Mouse (Mus musculus) right cerebral cortex, postnatal 4 days (tissue): ENCODE data around the gene Spty2d1.

Experiments
- DNase-seq: peaks from one replicate; pipeline ENCODE4 v3.0.0-alpha.2; 2022

Gene Spty2d1

DNA sequence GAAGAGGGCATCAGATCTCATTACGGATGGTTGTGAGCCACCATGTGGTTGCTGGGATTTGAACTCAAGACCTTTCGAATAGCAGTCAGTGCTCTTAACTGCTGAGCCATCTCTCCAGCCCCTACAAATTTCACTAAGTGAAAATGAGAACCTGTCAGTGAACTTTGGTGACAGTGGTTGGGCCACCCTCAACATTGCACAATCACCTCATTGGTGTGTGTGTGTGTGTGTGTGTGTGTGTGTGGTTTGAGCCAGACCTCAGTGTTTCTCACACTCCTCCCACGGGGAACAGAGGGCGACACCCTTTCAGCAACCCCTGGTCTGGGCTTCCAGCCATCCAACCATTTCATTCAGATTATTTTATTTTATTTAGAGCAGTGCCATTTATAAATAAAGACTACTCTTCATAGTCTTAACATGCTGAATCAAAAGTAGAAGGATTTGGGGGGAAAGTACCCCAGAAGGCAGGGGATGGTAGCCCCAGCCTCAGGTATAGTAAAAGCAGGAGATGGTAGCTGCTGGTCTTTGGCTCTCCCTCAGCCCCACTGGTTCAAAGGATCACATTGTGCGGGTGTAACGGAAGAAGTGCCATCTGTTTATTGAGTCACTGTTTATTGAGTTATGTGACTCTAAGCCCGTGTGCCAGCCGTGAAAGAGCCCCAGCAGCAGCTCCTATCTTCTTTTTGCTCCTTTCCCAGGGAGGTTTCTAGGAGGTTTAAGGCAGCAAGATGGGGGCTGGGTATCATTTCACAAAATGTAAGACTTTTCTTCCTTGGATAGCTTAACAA lies 22.3 kb downstream of the Spty2d1 start:
- DNase-seq = no peak

DNA sequence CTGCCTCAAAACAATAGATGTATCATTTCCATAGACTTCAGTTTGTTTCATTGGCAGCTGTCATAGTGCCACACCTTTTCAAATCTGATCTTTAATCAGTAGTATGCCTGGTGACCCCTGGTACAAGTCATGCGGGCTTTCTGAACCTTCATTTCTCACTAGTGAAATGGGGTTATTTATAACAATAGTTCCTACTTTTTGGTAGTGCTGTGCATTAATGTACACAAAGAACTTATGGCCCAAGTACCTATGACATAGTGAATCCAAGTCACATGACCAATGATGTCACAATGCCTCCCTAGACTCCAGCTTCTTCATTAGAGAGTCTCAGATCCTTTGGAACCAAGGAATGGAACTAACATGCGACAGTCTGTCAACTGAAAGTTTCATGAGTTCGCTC lies 24.9 kb downstream of the Spty2d1 start, which contains the start of gene Gm9999:
Gene Gm9999 (plus strand): TSS at position 301 of the 400 bp plus-strand sequence.
- no peak for DNase-seq

DNA sequence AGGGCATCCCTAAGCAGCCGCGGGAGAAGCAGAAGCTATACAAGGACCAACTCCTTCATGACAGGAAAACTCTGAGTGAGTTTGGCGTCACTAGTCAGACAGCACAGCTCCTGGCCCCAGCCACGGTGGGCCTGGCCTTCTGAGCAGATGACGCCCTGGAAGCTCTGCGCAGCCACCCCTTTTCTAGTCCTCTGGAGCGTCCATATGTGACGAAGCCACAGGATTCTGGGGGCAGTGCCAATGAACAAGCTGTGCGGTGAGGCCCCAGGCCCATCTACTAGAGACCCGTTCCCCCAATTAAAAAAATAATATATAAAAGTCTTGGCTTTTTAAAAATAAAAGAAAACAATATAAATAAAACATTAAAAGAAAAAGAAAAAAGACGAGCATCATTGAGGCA lies 32.8 kb downstream of the Spty2d1 start:
- no peak for DNase-seq

DNA sequence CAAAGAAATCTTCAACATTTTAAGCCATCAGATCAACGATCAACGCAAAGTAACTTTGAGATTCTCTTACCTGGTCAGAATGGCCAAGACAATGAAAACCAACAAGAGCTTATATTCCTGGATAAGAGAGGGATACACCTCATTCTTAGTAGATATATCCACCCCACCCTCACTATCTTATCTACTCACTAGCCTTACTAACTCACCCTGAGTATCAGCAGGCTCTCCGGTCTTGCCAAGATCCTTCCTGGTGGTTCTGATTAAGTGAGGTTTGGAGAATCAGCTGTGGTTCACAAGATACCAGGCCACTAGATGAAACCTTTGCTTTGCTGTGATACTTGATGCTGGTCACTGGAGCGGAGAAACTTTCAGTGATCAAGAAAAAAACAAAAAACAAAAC lies 33.6 kb downstream of the Spty2d1 start:
- no peak for DNase-seq

DNA sequence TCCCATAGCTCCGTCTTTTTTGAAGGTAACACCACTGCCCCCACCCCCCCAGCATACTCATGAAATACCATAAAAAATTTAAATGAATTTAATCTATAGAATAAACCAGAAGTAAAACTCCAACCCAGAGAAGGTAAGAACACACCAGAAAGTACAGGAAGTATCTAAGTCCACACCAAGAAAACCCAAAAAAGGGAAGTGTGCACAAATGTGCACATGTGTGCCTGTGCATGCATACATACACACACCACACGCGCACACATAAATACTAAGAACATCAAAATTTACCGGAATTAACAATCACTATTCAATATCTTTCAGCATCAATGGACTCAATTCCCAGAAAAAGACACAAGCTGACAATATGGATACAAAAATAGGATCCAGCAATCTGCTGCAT lies 38.3 kb downstream of the Spty2d1 start:
- no peak for DNase-seq

DNA sequence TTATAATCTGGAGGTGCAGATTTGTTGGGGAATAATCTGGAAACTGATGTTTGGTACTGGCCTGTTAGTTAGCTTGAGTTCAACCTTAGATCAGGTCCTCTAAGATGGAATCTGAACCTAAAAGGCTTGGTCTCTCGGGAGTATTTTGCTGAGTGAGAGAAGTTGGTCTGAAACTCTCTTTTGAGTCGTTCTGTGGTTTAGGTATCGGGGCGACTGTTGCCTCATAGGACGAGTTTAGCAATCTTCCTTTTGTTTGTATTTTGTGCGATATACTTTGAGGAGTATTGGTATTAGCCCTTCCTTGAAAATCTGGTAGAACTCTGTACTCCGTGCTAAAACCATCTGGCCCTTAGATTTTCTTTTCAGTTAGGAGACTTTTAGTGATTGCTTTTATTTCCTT lies 44.1 kb downstream of the Spty2d1 start:
- no peak for DNase-seq

DNA sequence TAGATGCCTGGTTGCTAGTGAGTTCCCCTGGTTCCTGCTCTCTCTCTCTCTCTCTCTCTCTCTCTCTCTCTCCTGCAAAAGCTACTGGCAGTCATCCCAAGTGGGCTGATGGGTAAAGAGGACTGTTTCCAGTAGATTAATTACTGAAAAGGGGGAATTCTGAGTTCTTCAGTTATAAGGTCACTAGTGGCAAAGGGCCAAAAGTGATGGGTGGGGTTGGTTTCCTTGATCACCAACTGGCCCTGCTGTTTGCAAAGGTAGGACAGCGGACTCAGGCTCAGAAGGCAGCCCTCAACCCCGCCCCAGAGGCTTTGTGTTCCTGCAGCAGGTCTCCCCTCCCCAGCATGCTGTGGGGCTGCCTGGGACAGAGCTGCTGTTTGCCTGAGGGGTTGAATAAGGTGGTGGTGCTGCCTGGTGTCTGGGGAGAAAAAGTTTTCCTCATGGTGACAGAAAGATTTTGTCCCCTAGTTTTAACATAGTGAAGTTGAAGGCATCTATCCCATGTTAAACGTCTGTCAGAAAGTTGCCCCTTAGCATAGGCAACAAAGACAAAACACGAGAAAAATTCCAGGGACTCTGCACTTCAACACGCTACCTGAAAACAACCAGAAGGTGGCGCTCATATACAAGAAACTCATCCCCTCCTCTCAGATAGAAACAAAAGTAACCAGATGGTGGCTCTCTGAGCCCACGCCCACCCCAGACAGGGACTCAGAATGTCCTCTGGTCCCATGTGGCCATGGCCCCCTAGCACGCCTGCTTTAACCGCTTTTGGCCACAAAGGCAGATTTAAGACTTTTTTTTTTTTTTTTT lies 45.2 kb downstream of the Spty2d1 start:
- DNase-seq = peak; percentile 58

DNA sequence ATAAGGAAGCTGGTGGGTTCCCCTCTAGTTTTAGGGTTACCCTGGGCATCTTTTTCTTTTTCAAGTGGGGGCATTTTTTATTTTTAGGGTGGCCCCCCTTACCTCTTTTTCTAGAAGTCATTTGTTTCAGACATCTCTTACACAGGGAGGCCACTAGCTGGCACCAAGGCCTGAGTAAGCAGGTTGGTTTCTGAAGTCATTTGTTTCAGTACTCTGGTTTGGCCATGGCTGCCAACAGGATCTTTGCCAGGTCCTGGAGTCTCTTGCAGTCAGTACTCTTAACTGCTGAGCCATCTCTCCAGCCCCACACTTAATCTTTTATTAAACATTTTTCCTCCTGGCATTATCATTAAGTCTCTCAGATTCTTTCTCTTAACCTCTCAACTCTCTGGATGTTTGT lies 46.1 kb downstream of the Spty2d1 start:
- DNase-seq = peak; percentile 12

DNA sequence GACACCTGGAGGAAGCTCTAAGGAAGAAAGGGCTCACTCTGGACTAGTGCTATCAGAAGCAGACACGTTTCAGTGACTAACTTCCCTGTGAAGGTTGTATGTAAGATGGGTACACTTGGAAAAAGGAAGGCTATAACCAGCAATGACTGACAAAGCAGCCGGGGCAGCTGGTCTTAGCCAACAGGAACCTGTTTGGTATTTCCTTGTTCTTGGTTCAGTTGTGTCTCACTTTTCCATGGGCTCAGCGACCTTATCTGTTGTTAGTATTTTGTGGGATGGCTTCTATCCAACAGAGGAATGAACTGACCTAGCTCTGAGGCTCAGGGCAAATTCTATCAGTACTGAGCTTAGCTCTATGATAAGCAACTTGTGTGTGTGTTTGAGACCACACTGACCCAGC lies 47.2 kb downstream of the Spty2d1 start:
- no peak for DNase-seq

DNA sequence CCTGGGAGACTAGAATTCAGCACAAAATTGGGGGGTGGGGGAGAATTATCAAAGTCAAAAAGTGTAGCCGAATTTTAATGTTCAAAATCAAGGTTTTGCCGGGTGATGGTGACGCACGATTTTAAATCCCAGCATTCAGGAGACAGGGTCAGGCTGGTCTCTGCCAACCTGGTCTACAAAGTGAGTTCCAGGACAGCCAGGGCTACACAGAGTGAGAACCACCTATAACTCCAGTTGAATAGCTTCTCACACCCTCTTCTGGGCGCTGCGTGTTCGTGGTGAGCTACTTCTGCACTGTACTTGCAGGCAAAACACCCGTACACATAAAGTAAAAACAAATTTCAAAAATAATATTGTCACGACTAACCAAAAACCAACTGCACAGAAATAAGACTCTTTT lies 49.4 kb downstream of the Spty2d1 start:
- DNase-seq = no peak

DNA sequence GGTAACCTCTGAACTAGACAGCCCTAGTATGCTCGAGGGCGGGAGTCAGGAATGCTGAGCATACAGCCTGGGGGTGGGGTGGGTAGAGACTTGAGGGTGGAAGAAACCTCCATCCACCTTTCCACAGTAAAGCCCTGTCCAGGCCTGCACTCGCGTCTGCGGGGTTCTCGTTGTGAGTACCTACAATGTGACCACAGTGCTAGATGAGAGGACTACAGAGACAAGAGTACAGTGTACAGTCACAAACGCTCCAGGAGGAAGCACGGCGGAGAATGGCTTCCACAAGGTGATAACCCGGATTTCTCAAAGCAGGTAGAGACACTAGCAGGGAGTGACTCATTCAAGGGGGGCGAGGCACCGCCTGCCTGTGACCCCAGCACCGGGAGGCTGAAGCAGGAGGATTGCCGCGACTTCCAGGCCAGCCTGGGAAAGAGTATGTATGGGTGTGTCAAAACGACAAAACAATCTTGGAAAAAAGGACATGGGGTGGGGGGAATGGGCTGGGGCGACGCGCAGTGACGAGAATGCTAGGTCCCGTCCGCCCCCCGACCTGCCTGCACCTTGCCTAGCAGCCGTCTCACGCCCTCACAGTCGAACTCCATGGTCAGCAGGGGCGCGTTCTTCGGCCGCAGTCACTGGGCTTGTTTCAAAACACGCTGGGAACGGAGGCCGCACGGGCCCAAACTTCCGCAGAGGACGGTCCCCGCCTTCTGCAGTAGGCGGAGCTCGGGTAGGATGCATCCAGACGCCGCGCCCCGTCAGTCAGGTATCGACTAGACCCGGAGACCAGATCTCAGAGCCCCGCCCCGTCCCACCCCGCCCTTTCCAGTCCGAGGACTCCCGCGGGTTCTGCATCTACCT lies 50.1 kb downstream of the Spty2d1 start, which contains the start of gene Uevld:
Gene Uevld (minus strand): TSS at position 697 of the 861 bp plus-strand sequence.
- peak; percentile 89 for DNase-seq
